Comparison of ENCODE assay signal across 8 mouse cellular contexts in the genomic region with DNA sequence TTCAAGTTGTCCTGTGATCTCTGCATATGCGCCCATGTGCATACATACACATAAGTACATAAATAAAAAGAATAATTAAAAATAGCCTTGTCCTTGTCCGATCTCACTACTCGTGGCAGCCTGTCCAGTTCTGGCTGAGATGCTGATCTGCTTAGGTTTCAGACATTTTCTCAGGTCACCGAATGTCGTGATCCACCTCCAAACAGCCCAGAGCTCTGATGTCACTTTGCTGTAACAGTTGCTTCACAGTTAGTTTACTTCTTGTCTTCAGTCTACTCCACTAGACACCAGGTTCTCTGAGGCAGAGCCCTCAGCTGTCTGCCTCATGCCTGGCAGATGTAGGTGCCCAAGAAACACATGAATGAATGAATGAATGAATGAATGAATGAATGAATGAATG. TPM values are rescaled to one million over a fixed set of nuclear protein-coding genes. Genes with fewer than 3 reads are reported as not detected.
DNase-seq lines count a peak whose midpoint lies in the region; ATAC-seq and TF ChIP-seq lines count a peak whose summit lies in the region.

No protein-coding gene starts in this region.

- no peaks in the 10 kb centered on the region for H3K79me2 ChIP-seq in heart, adult 2 months (replicated peaks; ENCODE audit: control insufficient read depth, insufficient read depth, low read length)

- H3K4me1 ChIP-seq in heart, adult 2 months (ENCODE audit: control insufficient read depth, insufficient read depth, low read length): 0 out of 2 replicates have a peak, but pooled peaks cover 2% of the 10 kb centered on the region
- H3K4me1 ChIP-seq in hindbrain, embryonic 10.5 days (replicated peaks): peaks cover 43% of the 10 kb centered on the region

- H3K9ac ChIP-seq in heart, adult 2 months (ENCODE audit: low read depth, low read length): 0 out of 2 replicates have a peak overlapping the region, but pooled peaks have one; percentile 12

- H3K9me3 ChIP-seq in hindbrain, embryonic 10.5 days: no peaks in the 10 kb centered on the region

- DNase-seq in heart, adult 2 months: no peak
- DNase-seq in heart, adult 9 months (ENCODE audit: low spot score in 2 of 2): no peak
- no peak for DNase-seq in hindbrain, embryonic 10.5 days (ENCODE audit: low spot score)
- no peak for DNase-seq in adrenal gland, postnatal 14 days
- no peak for DNase-seq in left cerebral cortex, adult 18-20 months (ENCODE audit: low spot score in 2 of 2)
- no peak for DNase-seq in right cerebral cortex, postnatal 25 days

- H3K27ac ChIP-seq in heart, adult 2 months: peak overlapping the region; percentile 79
- peak overlapping the region; percentile 81 for H3K27ac ChIP-seq in hindbrain, embryonic 10.5 days

- TF ChIP-seq POLR2A in heart, adult 2 months (IDR thresholded peaks at IDR 0.05; ENCODE audit: insufficient read depth, low read depth, low read length): no peak

- no peak for TF ChIP-seq CTCF in heart, adult 2 months (IDR thresholded peaks at IDR 0.05)

- no peaks in the 10 kb centered on the region for H3K27me3 ChIP-seq in heart, adult 2 months (ENCODE audit: control insufficient read depth, insufficient read depth, low read length)
- peaks cover 19% of the 10 kb centered on the region for H3K27me3 ChIP-seq in hindbrain, embryonic 10.5 days (ENCODE audit: insufficient read depth, poor library complexity, severe bottlenecking)

- intact Hi-C loops in heart, adult 2 months (cut with DNase I): no loop called here

- 20% methylated on average over 5 of the region's 5 CpGs for WGBS in heart, adult 2 months
- 66% methylated on average over 5 of the region's 5 CpGs for WGBS in hindbrain, embryonic 10.5 days

- no peaks in the 10 kb centered on the region for H3K36me3 ChIP-seq in heart, adult 2 months (ENCODE audit: control insufficient read depth, insufficient read depth, low read length)
- H3K36me3 ChIP-seq in hindbrain, embryonic 10.5 days: no peaks in the 10 kb centered on the region

- ATAC-seq in CD4-positive, CD25-positive, alpha-beta regulatory T cell, adult 4 months: peak; percentile 21
- ATAC-seq in megakaryocyte progenitor cell, adult 5-6 weeks (replicated peaks; ENCODE audit: poor library complexity): 0 out of 2 replicates have a peak, but pooled peaks have one; percentile 24

- TF ChIP-seq EP300 in heart, adult 2 months (IDR thresholded peaks at IDR 0.05; ENCODE audit: insufficient read depth, low read depth, low read length): no peak

- peak overlapping the region; percentile 11 for H3K4me3 ChIP-seq in heart, adult 2 months
- peak overlapping the region; percentile 39 for H3K4me3 ChIP-seq in hindbrain, embryonic 10.5 days

RNA-seq across cellular contexts. Expression of gene Ier5l, which starts 9.6 kb away (rescaled TPM):
- 1 to 10 TPM; 2.8 to 3.0 TPM for total RNA-seq in heart, adult 2 months (2021)
- polyA plus RNA-seq in heart, adult 2 months (2012; rRNA removed): 3.4 and 5.6 TPM in 2 replicates
- polyA plus RNA-seq in CD4-positive, CD25-positive, alpha-beta regulatory T cell, adult 4 months (2017; shearing (Covaris generic)): under 1 TPM in 1 of 2 experiments, not detected in 1; 0.20 TPM
- 3.1 and 3.3 TPM in 2 replicates for polyA plus RNA-seq in hindbrain, embryonic 10.5 days (2016; fragmentation: Nextera tagmentation; extraction: Ambion mirVana)
- total RNA-seq in megakaryocyte progenitor cell, adult 5-6 weeks (2015): 0.07 and 0.12 TPM in 2 replicates
- total RNA-seq in megakaryocyte progenitor cell, adult 5-6 weeks (2017): 0.10 and 0.96 TPM in 2 replicates
- 6.4 and 6.8 TPM in 2 replicates for total RNA-seq in adrenal gland, postnatal 14 days (2021)
- 10 to 100 TPM; 30.3 to 30.4 TPM for total RNA-seq in left cerebral cortex, adult 18-20 months (2021)

RNA-seq across cellular contexts. Expression of gene Ptpa, which starts 48.6 kb away (rescaled TPM):
- 10 to 100 TPM; 82.7 to 91.2 TPM for total RNA-seq in heart, adult 2 months (2021)
- 88.7 and 107 TPM in 2 replicates for polyA plus RNA-seq in heart, adult 2 months (2012; rRNA removed)
- 10 to 100 TPM; 37.8 to 86.7 TPM for polyA plus RNA-seq in CD4-positive, CD25-positive, alpha-beta regulatory T cell, adult 4 months (2017; shearing (Covaris generic))
- 149 and 151 TPM in 2 replicates for polyA plus RNA-seq in hindbrain, embryonic 10.5 days (2016; fragmentation: Nextera tagmentation; extraction: Ambion mirVana)
- total RNA-seq in megakaryocyte progenitor cell, adult 5-6 weeks (2015): 75.9 and 90.4 TPM in 2 replicates
- 63.0 and 63.3 TPM in 2 replicates for total RNA-seq in megakaryocyte progenitor cell, adult 5-6 weeks (2017)
- total RNA-seq in adrenal gland, postnatal 14 days (2021): 145 and 155 TPM in 2 replicates
- 100 to 1,000 TPM; 182 to 189 TPM for total RNA-seq in left cerebral cortex, adult 18-20 months (2021)

RNA-seq across cellular contexts. Expression of gene Crat, which starts 48.8 kb away (rescaled TPM):
- total RNA-seq in heart, adult 2 months (2021): 100 to 1,000 TPM; 452 to 542 TPM
- 695 and 713 TPM in 2 replicates for polyA plus RNA-seq in heart, adult 2 months (2012; rRNA removed)
- polyA plus RNA-seq in CD4-positive, CD25-positive, alpha-beta regulatory T cell, adult 4 months (2017; shearing (Covaris generic)): 1 to 10 TPM; 1.1 to 2.2 TPM
- 22.4 and 26.7 TPM in 2 replicates for polyA plus RNA-seq in hindbrain, embryonic 10.5 days (2016; fragmentation: Nextera tagmentation; extraction: Ambion mirVana)
- 21.2 and 31.7 TPM in 2 replicates for total RNA-seq in megakaryocyte progenitor cell, adult 5-6 weeks (2015)
- 8.4 and 9.1 TPM in 2 replicates for total RNA-seq in megakaryocyte progenitor cell, adult 5-6 weeks (2017)
- 291 and 301 TPM in 2 replicates for total RNA-seq in adrenal gland, postnatal 14 days (2021)
- 10 to 100 TPM; 53.7 to 57.3 TPM for total RNA-seq in left cerebral cortex, adult 18-20 months (2021)
